Mouse (Mus musculus) right cerebral cortex, adult 2 months (tissue): Measurements from ENCODE around the gene Cmklr1.

Source experiments
- DNase-seq, 2 experiments: peaks; one replicate each; pipeline ENCODE4 v3.0.0; 2021 to 2022; ENCODE audit warnings: low spot score in 2 of 2

The Cmklr1 gene

DNA sequence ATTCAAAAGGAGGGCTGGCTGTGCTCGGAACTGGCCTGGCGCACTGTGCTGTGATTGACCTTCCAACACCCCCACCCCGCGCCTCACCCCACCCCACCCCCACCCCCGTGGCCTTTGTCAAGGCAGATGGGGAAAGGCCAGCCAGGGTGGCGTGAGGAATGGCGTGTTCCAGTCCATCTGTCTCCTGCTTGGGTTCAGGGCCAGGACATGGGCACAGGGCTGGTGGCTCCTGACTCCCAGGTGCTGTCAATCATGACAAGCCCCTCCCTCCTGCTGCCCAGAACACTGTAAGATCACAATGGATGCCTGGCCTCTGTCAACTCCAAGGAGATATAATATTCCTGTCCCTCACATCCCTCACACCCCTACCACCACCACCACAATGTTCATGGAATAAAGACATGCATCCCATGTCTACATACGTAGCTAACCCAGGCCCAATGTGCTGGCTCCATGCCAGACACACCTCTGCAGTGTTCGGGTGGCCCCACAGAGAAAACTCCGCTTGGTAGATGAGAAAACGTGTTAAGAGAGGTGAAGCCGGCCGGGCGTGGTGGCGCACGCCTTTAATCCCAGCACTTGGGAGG lies 30.0 kb downstream of the Cmklr1 start:
- no peak for DNase-seq

DNA sequence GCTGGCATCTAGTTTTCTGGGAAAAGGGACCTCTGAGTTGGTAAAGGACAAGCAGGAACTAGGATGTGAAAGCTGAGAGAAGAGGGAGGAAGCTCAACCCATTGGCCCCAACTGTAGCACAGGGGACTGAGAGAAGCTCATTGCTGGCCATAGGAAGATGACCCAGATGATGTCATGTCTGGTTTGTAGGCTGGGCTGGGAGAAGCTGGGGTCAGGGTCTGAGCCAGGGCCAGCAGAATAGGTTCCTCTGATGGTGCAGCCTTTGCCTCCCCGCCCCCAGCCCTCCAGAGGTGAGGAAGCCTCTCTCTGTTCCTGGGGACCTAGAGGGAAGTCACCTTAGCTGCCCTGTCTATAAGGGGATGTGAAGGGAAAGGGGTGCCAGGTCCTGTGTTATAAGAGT lies 31.1 kb downstream of the Cmklr1 start:
- no peak for DNase-seq

DNA sequence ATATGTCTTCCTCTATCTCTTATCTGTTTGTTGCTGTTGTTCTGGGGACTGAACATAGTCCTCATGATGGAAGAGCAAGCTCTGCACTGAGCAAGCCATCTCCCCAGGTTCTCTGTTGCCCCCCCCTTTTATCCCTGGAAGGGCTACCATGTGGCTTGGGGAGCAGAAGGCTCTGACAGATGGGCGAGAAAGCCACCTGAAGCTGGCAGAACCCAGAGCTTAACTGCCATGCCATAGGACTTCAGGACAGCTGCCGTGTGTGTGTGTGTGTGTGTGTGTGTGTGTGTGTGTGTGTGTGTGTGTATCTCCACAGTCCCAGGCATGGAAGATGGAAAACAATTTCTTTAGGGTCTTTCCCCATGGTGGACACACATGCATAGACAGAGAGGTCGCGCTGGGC lies 31.5 kb downstream of the Cmklr1 start:
- DNase-seq, result no peak

DNA sequence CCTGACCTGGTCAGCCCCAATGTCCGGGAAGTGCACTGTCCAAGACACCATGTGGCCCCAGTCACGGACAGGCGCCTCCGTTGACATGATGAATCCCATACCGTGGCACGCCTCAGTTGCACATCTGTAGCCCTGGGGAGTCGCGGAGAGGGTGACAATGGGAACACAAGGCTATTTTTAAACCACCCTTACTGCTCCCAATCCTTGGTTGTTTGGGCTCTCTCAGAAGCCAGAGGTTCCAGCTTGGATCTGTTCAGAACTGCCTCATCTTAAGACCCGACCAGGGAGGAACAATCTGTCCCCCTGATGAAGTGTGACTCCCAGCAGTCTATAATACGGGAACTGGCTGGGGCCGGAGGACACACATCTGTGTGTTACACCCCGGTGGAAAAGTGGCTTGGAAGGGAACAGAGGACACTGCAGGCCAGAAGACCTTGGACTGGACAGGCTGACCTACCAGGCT lies 38.4 kb downstream of the Cmklr1 start:
- no peak for DNase-seq

DNA sequence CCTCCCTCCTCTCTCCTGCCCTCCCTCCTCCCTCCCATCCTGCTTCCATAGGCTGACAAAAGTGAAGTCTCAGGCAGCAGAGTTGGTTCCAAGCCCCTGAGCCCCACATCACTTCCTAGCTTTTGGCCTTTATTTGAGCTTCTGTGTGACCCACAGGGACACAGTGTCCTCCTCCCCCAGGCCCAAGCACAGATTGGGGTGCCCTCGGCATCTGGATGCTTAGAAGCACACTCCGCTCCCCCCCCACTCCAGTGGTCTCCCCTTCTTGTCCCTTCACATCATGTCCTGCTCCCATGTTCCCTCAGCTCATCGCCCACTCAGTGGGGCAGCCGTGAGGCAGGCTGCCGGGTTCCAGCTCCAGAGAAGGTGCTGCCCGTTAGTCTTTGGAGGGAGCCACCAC lies 39.1 kb downstream of the Cmklr1 start:
- DNase-seq, result no peak

DNA sequence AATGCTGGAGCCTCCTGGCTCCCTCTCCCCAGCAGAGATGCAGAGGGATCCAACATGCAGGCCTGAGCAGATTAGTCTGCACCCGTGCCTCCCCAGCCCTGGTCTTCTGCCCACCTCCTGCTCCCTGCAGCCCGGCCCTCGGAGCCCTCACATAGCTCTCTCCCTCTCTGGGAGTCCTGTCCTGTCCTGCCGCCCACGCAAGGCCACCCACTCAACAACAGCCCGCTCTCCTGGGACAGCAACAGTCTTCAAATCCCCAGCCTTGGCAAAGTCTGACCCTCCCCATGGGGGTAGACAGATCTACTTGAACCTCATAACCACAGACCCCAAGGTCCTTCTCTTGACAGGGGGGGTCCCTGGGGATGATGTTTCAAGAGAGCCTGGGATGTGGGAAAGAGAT lies 39.7 kb downstream of the Cmklr1 start:
- no peak for DNase-seq

DNA sequence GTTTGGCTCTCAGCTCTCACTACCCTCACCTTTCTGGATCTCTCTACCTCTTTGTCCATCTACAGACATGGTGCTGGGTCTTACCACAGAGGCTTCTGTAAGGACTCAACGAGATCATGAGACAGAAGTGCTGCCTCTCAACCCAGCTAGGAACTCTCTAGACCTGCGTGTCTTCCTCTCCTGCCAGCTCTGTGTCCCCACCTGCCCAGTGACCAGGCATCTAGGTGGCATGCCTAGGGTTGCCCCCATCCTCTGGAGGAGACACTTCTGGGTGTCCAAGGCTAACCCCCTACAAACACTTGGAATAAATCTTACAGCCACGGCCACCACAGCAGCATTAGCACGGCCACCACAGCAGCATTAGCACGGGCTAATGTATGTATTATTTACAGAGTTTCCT lies 40.3 kb downstream of the Cmklr1 start:
- no peak for DNase-seq

DNA sequence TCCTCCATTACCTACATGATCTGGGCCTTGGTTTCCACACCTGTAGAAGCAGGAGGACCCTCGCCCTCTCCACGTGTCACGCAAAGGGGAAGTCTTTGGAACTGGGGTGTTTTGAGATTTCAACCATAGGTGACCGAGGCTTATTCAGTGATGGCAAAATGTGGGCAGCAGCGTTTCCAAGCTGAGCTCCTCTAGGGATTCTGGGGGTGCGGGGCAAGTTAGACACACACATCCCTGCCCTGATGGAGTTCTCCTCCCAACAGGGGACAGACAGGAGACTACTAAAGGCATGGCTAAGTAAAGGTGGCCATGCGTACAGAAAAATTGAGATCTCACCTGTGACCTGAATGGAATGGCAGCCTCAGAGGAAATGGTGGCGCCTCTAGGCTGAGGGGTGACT lies 41.7 kb downstream of the Cmklr1 start:
- DNase-seq, result no peak

DNA sequence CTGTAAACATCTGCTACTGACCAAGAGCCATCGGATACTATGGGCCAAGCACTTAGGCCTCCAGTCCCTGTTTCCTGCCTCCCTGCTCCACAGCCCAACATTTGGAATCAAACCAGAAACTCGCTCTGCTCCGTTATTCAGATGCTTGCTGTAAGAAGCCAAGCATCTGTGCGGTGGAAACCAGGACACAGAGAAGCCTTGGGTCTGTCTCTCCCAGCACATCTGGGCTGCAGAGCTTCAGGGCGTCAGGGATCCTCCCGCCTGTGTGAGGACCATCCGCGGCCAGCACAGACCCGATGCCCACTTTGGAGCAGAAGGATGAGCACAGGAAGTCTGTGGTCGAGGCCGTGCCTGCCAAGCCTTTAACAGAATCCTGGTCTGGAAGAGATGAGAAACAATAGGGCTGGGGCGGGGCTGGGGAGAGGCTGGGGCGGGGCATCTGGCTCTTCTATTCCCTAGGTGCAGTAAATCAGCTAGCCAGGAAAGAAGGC lies 42.2 kb downstream of the Cmklr1 start:
- DNase-seq, result peak in 1 of 2 experiments; percentile 15

DNA sequence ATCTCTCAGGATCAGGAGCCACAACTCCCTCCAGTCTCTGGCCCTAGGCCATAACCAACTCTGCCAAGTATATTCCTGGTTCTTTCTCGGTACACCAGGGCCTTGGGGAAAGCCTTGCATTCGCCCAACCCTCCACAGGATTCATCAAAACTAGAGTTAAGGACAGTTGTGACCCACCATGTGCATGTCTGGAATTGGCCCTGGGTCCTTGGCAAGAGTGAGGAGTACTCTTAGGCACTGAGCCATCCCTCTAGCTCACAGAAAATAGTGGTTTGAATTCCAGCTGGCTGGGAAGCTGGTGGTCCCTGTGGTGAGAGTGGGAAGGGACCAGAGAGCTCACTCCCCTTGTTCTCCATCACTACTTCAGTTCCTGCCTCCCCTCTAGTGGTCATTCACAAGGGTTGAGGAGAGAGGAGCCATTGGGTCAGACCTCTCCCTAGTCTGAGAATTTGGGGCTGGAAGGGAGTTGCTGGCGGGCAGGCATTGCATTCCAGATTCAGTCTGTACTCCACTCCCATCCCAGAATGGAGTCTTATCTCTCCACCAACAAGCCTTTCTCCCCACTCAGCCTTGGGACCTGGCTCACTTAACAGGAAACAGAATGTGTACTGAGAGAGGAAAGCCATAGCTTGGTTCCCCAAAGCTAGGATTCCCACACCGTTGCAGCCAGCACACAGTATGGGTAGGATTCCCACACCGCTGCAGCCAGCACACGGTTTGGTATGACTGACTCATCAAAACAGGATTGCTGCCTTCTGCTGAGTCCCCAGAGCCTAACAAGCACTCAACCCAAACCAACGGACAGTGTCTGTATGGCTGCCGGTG lies 43.1 kb downstream of the Cmklr1 start:
- peak in 1 of 2 experiments; percentile 33 for DNase-seq

DNA sequence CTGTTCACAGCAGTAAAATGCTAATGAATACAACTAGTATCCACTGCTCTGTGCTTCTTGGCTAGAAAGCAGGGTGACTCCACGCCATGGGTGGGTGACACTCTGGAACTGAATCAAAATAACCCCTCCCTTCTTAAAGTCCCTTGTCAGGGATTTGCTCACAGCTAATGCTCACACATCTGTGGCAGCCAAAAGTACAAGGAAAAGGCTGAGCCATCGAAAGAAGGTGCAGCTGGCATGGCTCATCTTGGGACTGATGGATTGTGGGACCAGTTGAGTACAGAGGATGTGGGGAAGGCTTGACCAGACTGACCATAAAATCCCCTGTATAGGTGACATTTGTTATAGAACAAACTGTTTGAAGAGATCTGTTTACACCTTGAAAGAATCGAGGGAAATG lies 44.1 kb downstream of the Cmklr1 start:
- DNase-seq, result no peak

DNA sequence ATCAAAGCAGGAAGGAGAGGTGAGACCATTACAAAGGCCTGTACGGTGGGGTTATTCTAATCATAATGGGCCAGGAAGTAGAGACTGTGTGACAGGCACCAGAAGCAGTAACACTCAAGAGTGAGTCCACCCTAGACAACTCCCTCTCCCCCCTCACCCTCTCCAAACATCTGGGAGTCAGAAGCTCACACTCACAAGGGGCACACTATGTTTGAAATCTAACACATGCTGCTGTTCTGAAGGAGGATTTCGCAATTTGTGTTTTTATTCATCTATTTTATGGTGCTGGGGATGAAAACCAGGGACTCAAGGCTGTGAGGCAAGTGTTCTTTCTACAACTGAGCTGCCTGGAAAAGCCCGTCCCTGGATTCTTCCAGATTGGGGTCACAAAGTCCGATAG lies 45.5 kb downstream of the Cmklr1 start:
- no peak for DNase-seq

DNA sequence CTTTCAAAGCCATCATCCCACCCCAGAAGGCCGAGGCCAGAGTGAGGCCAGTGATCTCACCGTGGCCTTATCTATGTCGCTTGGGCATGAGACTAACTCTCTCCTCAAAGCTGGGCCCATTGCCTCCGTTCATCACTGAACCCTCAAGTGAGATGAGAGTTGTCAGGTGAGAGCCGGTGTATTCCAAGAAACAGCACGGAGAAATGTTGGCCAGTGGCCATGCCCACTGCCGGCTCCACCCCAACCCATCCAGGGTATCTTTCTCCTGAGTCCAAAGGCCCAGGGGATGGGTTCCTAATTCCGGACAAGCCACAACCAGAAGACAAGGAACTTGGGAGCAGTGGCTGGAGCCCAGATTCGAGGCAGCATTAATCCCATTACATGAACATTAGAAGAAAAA lies 46.8 kb downstream of the Cmklr1 start:
- DNase-seq, result no peak

DNA sequence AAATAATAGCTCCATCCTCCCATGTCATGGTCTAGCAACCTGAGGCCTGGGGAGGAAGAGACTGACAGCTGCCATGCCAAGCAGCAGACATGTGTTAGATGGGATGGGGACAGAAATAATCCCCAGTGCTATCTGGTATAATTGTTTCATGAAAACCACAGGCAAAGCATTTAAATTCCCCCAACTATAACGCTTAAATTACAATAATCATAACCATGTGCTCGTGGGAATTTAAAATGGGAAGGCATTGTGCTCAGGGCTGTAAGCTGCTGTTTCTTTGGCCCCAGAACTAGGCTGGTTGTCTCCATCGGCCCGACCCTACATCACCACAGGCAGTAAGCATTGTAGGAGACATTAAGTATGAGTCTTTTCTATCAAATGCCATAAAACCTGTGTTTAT lies 49.4 kb downstream of the Cmklr1 start:
- no peak for DNase-seq

DNA sequence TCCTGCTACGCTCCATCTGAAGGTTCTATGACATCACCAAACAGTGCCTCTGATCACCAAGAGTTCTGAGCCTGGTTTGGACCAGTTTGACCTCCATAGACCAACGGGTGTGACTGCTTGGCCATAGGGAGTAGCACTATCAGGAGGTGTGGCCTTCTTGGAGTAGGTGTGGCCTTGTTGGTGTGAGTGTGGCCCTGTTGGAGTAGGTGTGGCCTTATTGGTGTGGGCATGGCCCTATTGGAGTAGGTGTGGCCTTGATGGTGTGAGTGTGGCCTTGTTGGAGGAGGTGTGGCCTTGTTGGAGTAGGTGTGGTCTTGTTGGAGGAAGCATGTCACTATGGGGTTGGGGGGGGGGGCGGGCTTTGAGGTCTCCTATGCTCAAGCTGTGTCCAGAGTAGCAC lies 50.0 kb downstream of the Cmklr1 start:
- DNase-seq, result no peak

DNA sequence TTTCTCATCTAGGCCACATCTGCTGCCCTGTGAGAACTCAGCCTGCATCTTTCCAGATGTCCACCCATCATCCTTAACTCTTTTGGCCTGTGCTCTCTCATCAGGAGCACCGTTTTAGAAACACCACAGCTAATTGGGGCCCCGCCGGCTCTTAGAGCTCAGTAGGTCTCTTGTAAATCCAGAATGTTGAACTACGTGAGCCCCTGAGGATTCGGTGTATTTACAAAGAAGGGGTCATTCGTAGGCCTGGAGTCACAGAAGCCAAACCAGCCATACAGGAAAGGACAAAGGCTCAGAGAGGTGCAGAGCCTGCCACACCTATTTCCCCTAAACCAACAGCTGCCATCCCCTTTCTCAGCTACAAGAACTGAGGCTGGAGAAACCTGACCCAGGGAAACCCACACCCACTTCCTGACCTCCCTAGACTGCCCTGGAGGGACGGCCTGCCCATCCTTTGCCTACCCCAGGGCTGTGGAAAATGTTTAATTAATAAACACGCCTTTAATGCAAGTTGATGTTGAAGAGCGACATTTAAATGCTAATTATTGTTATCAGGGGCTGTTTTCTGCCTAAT lies 53.4 kb downstream of the Cmklr1 start:
- DNase-seq, result no peak

DNA sequence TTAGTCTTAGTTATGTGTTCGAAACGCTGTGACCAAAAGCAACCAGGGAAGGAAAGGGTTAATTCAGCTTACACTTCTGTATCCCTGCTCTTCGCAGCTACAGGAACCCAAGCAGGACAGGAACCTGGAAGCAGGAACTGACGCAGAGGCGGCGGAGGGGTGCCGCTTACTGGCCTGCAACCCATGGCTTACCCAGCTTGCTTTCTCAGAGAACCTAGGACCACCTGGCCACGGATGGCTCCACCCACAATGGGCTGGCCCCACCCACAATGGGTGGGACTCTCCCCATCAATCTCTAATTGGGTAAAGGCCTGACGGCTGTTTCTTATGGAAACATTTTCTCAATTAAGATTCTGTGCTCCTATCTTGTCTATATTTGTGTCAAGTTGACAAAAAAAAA lies 54.0 kb downstream of the Cmklr1 start:
- no peak for DNase-seq

DNA sequence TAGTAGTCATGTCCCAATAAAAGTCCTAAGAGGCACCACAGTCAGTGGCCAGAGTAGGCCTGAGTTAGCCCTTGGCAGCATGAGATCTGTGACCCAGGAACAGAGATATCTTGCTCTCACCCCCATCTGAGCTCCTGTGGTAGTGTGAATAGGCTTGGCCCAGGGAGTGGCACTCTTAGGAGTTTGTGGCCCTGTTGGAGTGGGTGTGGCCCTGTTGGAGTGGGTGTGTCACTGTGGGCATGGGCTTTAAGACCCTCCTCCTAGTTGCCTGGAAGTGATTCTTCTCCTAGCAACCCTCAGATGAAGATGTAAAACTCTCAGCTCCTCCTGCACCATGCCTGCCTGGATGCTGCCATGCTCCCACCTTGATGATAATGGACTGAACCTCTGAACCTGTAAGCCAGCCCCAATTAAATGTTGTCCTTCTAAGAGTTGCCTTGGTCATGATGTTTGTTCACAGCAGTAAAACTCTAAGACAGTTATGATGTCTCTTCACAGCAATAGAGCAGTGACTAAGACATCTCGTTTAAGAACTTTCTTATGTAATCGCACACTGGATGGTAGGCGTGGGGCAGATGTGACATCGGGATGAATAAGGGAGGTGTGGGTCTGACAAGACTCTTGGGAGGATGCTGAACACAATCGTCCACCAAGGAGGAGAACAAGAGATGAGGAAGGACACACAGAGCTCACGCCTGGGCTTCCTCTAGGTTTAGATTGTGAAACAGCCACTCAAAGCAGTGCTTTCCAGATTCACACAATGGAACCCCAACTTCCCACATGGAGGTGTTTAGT lies 56.1 kb downstream of the Cmklr1 start:
- DNase-seq, result peak; percentile 74 to 78

DNA sequence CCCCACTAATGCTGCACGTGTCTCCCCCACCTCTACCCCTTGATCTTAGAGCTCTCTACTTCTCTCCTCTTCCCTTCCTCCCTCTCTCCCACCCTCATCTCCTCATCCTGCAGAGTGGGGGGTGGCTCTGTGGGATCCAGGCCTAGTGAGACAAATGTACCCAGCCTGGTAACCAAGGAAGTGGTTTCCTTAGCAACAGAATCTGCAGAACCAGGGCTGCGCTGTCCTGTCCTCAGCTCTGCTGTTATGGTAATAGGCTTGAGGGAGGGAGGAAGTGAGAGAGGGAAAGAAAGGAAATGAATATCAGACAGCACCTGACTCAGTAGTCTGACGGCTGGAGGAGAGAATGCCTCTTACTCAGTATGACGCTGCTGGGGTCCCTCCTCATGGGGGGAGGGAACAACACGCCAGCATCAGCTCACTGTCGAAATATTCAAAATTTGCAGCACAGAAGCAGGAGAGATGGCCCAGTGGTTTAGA lies 58.4 kb downstream of the Cmklr1 start:
- peak; percentile 78 to 86 for DNase-seq

DNA sequence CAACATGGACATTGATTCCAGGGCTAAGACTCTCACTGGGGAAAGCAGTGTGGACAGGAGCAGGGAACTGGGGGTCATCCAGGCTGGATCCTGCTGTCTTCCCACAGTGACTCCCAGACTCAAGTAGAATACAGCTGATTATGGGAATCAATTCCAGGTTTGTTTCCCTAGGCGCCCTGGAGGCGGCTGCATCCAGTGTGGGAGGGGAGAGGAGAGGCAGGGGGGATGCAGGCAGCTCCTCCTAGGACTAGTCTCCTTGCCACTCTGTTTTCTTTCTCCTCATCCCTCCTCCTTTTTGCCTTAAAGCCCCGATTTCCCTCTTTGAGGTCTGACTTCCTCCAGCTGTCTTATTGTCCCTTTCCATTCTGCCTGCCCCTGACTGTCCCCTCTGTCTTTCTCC lies 59.1 kb downstream of the Cmklr1 start:
- DNase-seq, result peak in 1 of 2 experiments; percentile 61

DNA sequence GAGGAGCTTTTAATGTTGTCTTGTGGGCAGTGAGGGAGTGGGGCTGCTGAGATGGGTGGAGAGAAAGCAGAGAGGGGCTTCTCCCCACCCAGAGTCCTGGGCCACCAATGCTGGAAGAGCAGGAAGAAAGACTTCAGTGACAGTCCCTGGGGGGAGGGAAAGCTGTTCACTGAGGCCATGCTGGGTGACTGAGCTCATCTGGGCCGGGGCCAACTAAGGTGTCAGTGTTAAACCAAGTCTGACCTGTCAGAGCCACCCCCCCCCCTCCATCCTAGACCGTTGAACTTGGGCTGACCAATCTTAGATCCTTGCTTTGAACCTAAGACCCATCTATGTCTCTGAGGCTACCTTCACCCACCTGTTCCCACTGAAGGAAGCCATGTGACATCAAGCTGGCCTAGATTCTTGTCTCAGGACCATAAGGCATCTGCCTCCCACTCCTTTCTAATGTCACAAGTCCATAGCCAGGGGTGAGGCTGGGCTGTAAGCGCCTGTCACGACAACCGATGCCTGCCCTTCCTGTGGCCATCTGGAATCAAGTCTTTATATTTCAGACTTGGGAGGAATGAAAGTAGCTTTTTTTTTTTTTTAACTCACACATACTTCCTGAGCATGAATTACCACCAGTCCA lies 60.1 kb downstream of the Cmklr1 start:
- DNase-seq, result no peak

DNA sequence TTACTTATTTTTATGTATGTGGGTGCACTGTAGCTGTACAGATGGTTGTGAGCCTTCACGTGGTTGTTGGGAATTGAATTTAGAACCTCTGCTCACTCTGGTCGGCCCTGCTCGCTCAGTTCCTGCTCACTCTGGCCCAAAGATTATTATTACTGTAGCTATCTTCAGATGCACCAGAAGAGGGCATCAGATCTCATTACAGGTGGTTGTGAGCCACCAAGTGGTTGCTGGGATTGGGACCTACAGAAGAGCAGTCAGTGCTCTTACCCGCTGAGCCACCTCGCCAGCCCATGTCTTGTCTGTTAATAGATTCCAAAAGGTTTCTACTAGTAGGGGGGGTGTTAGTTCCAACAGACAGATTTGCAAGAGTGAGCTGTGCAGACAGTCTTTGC lies 63.8 kb downstream of the Cmklr1 start:
- peak in 1 of 2 experiments; percentile 23 for DNase-seq
